Mouse (Mus musculus) liver, embryonic 16.5 days (tissue): Measurements from ENCODE around the gene Rnf34. TPM values are rescaled to one million over a fixed set of nuclear protein-coding genes. Genes with fewer than 3 reads are reported as not detected.

Experiments used
- ATAC-seq: fragments of 200-750 bp; cut with Nextera tagmentation; 2 replicates; pipeline ENCODE4 v1.8.0; 2017; ENCODE audit warnings: low read depth, mild to moderate bottlenecking, moderate number of reproducible peaks, moderate library complexity
- H3K27ac ChIP-seq: fragments of 300-500 bp; sonication (generic); 2 replicates; pipeline ENCODE4 v1.5.1; 2014; ENCODE audit warnings: mild to moderate bottlenecking, low read length
- H3K27me3 ChIP-seq: fragments of 300-500 bp; sonication (generic); 2 replicates; pipeline ENCODE4 v1.6.1; 2014; ENCODE audit warnings: low read depth, low read length, mixed read lengths; ENCODE audit not compliant: control insufficient read depth, insufficient read depth
- H3K36me3 ChIP-seq: fragments of 300-500 bp; sonication (generic); 2 replicates; pipeline ENCODE4 v1.6.1; 2014; ENCODE audit warnings: mild to moderate bottlenecking; ENCODE audit not compliant: control insufficient read depth, insufficient read depth
- H3K4me1 ChIP-seq: fragments of 300-500 bp; sonication (generic); 2 replicates; pipeline ENCODE4 v1.6.1; 2014; ENCODE audit warnings: low read depth, low read length, mixed read lengths; ENCODE audit not compliant: control insufficient read depth
- H3K4me2 ChIP-seq: fragments of 300-500 bp; sonication (generic); 2 replicates; pipeline ENCODE4 v1.6.1; 2014; ENCODE audit warnings: low read depth, low read length, mixed read lengths
- H3K4me3 ChIP-seq: fragments of 300-500 bp; sonication (generic); 2 replicates; pipeline ENCODE4 v1.5.1; 2014; ENCODE audit warnings: low read depth, mild to moderate bottlenecking, low read length
- H3K9ac ChIP-seq: fragments of 300-500 bp; sonication (generic); 2 replicates; pipeline ENCODE4 v1.6.1; 2014; ENCODE audit warnings: low read depth, low read length
- H3K9me3 ChIP-seq: fragments of 300-500 bp; sonication (generic); replicated peaks from 2 replicates; pipeline ENCODE4 v1.6.1; 2016; ENCODE audit warnings: low read length; ENCODE audit not compliant: control insufficient read depth
- WGBS: fragments of 180-500 bp; shearing (Covaris S2); extraction: QIAGEN DNeasy Blood & Tissue Kit; methylation state at CpG from one replicate; pipeline ENCODE4 v1.1.7; 2014; ENCODE audit not compliant: insufficient replicate concordance; 5-methylcytosine and 5-hydroxymethylcytosine counted together
- polyA plus RNA-seq: library from polyadenylated mRNA; unstranded; fragments of >200 nt; fragmentation: Nextera tagmentation; extraction: Ambion mirVana; gene quantifications from 2 replicates; pipeline ENCODE4 v1.2.1, GENCODE M21; 2015

Rnf34 gene
- polyA plus RNA-seq, 1 experiment from 2014 or later: 10.5 TPM

DNA sequence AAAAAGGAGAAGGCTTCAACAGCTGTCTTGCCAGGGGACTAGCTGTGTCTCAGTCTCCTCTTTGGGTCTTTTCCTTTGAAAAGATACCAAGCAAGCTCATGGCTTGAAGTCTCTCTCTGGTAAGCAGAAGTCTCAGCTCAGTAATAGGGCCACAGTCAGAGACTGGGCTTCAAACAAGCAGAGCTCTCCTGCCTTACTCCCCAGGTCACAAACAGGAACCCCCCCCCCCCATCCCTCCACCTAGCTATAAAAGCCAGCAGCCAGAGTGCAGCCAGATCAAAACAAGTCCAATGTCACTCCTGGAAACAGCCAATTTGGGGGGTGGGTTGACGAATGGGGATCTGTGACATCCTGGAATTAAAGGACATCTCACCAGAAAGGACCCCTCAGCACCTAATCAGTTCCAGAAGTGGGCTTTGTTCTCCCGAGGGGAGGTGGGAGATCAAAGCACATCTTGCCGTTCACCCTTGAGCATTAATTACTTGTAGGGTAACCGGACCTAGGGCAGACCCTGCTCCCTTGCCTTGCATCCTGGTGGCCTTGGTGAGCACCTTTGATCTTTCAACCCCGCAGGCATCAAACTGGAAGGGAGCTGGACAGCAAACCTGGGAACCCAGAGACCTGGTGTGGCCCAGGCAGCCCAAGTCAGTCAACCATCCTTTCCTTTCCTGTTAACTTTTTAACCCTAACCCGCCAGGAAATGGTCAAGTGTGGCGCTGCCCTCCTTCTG, 68.3 kb downstream of the Rnf34 start:
- H3K36me3 ChIP-seq: no peaks in the 10 kb centered on the region

DNA sequence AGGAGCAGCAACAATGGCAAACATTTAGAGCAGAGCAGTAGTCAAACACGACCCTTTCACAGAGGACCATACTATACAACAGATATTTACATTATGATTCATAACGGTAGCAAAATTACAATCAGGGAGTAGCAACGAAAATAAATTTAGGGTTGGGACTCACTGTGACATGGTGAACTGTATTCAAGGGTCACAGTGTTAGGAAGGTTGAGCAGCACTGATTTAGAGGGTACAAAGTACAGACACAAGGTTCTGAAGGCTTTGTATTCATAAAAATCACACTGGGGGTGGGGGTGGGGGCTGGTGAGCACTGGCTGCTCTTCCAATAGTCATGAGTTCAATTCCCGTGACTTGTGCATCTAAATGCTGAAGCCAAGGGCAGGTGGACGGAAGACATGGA, 70.7 kb downstream of the Rnf34 start:
- no peaks in the 10 kb centered on the region for H3K27me3 ChIP-seq
- H3K4me2 ChIP-seq: no peak overlapping the region
- no peaks in the 10 kb centered on the region for H3K36me3 ChIP-seq
- no peaks in the 10 kb centered on the region; the same call in none of the 2 replicates for H3K4me1 ChIP-seq
- H3K27ac ChIP-seq: no peak overlapping the region
- ATAC-seq: no peak
- H3K4me3 ChIP-seq: no peak overlapping the region
- 72% methylated on average over 5 of the region's 5 CpGs for WGBS
- no peak overlapping the region for H3K9ac ChIP-seq
- no peaks in the 10 kb centered on the region for H3K9me3 ChIP-seq

More for the DNA sequence above, 68.3 kb downstream of the Rnf34 start:
- no peaks in the 10 kb centered on the region for H3K27me3 ChIP-seq
- no peaks in the 10 kb centered on the region; the same call in 1 of the 2 replicates for H3K4me1 ChIP-seq
- no peak overlapping the region for H3K4me3 ChIP-seq
- ATAC-seq: no peak
- H3K9ac ChIP-seq: no peak overlapping the region
- H3K9me3 ChIP-seq: no peaks in the 10 kb centered on the region
- H3K27ac ChIP-seq: no peak overlapping the region
- 50% methylated on average over 7 of the region's 7 CpGs for WGBS
- no peak overlapping the region for H3K4me2 ChIP-seq

Other genes starting within 250 kb of the Rnf34 start
- 1.9 and 2.2 TPM in 2 replicates for gene Ift81, start 235.5 kb upstream of the Rnf34 start, polyA plus RNA-seq
- gene P2rx7, start 206.1 kb upstream of the Rnf34 start, polyA plus RNA-seq: 1.3 and 1.6 TPM in 2 replicates
- gene P2rx4, start 142.5 kb upstream of the Rnf34 start, polyA plus RNA-seq: 29.4 and 31.3 TPM in 2 replicates
- 7.6 and 8.4 TPM in 2 replicates for gene Camkk2, start 70.6 kb upstream of the Rnf34 start, polyA plus RNA-seq
- gene Anapc5, start 28.7 kb upstream of the Rnf34 start, polyA plus RNA-seq: 199 and 210 TPM in 2 replicates
- 14.4 and 15.3 TPM in 2 replicates for gene Kdm2b, start 139.8 kb downstream of the Rnf34 start, polyA plus RNA-seq
- gene Orai1, start 165.0 kb downstream of the Rnf34 start, polyA plus RNA-seq: 8.3 and 8.4 TPM in 2 replicates
- gene Morn3, start 197.0 kb downstream of the Rnf34 start, polyA plus RNA-seq: not detected in 2 replicates
- gene Tmem120b, start 218.4 kb downstream of the Rnf34 start, polyA plus RNA-seq: 25.1 and 26.1 TPM in 2 replicates